In the genomic region with DNA sequence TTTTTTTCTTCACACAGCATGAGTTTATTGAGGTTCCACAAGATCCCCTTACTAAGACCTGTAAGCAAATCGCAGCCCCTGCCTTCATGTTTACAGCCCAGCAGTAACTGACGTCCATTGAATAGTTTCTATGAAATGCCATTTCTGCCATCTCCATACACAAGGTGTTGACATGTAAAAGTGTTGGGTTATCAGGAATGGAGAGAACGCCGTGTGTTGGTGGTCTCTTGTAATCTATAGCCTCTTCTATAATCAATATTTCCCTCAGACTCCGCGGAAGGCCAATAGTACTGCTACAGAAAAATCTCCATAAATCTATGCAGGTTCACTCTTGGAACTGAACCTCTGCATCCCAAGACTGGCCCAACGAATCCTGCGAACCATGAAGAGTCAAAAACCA, we compare ENCODE assay signal across 8 mouse cellular contexts. TPM values are rescaled to one million over a fixed set of nuclear protein-coding genes. Genes with fewer than 3 reads are reported as not detected.
DNase-seq lines count a peak whose midpoint lies in the region; ATAC-seq and TF ChIP-seq lines count a peak whose summit lies in the region.

No protein-coding gene starts in this region.

- peaks cover 3% of the 10 kb centered on the region for H3K9me3 ChIP-seq in erythroblast, embryonic 14.5 days (ENCODE audit: control insufficient read depth, low read length)
- H3K9me3 ChIP-seq in liver, embryonic 11.5 days (ENCODE audit: control insufficient read depth, low read length): no peaks in the 10 kb centered on the region
- H3K9me3 ChIP-seq in stomach, embryonic 16.5 days (replicated peaks; ENCODE audit: control insufficient read depth, low read length): no peaks in the 10 kb centered on the region

- H3K36me3 ChIP-seq in erythroblast, embryonic 14.5 days (ENCODE audit: control insufficient read depth): no peaks in the 10 kb centered on the region
- H3K36me3 ChIP-seq in spleen, adult 2 months (ENCODE audit: control insufficient read depth, insufficient read depth, low read length): no peaks in the 10 kb centered on the region
- no peaks in the 10 kb centered on the region for H3K36me3 ChIP-seq in liver, embryonic 11.5 days (ENCODE audit: control insufficient read depth, insufficient read depth, low read length)
- no peaks in the 10 kb centered on the region for H3K36me3 ChIP-seq in stomach, embryonic 16.5 days (ENCODE audit: control insufficient read depth, insufficient read depth, low read length)

- intact Hi-C loops in gastrocnemius, postnatal 36 days (cut with DNase I): loop anchor here (1.0 to 10.0 kb wide), 4 partner anchors 194 to 345 kb away; no protein-coding TSS in a partner anchor

- no peak for TF ChIP-seq POLR2A in spleen, adult 2 months (IDR thresholded peaks at IDR 0.05; ENCODE audit: low read depth, low read length)

- DNase-seq in spleen, adult 2 months (ENCODE audit: low read depth in 1 of 2, low spot score in 2 of 2): no peak
- no peak for DNase-seq in spleen, postnatal 36 days (ENCODE audit: low spot score in 2 of 2)
- no peak for DNase-seq in liver, embryonic 11.5 days (ENCODE audit: low spot score)
- no peak for DNase-seq in gastrocnemius, postnatal 36 days
- DNase-seq in spleen, postnatal 14 days (ENCODE audit: low spot score in 2 of 2): no peak

- H3K9ac ChIP-seq in liver, embryonic 11.5 days (ENCODE audit: low read depth, low read length): 0 out of 2 replicates have a peak overlapping the region, but pooled peaks have one; percentile 48
- H3K9ac ChIP-seq in stomach, embryonic 16.5 days (ENCODE audit: low read length): peak overlapping the region; percentile 69

- TF ChIP-seq CTCF in spleen, adult 2 months (IDR thresholded peaks at IDR 0.05; ENCODE audit: extremely low read depth, insufficient read depth, insufficient read length, insufficient replicate concordance): no peak

- no peak overlapping the region for H3K27ac ChIP-seq in spleen, adult 2 months (ENCODE audit: insufficient read depth, low read length)
- no peak overlapping the region for H3K27ac ChIP-seq in liver, embryonic 11.5 days (ENCODE audit: low read depth, low read length)
- 0 out of 2 replicates have a peak overlapping the region, but pooled peaks have one; percentile 39 for H3K27ac ChIP-seq in stomach, embryonic 16.5 days (ENCODE audit: low read length)

- no peaks in the 10 kb centered on the region; the same call in 1 of the 2 replicates for H3K4me1 ChIP-seq in erythroblast, embryonic 14.5 days (ENCODE audit: control insufficient read depth)
- H3K4me1 ChIP-seq in spleen, adult 2 months (ENCODE audit: control insufficient read depth, insufficient read depth, insufficient read length): peaks cover 10% of the 10 kb centered on the region
- H3K4me1 ChIP-seq in liver, embryonic 11.5 days (replicated peaks; ENCODE audit: control insufficient read depth, insufficient read depth, low read length): 0 out of 2 replicates have a peak, but pooled peaks cover 3% of the 10 kb centered on the region
- H3K4me1 ChIP-seq in stomach, embryonic 16.5 days (ENCODE audit: control insufficient read depth, insufficient read depth, low read length): 0 out of 2 replicates have a peak, but pooled peaks cover 7% of the 10 kb centered on the region

- peaks cover 52% of the 10 kb centered on the region for H3K27me3 ChIP-seq in erythroblast, embryonic 14.5 days (ENCODE audit: control insufficient read depth)
- H3K27me3 ChIP-seq in spleen, adult 2 months (ENCODE audit: control insufficient read depth, insufficient read depth, low read length): peaks cover 14% of the 10 kb centered on the region
- peaks cover 47% of the 10 kb centered on the region for H3K27me3 ChIP-seq in liver, embryonic 11.5 days (replicated peaks; ENCODE audit: control insufficient read depth, insufficient read depth, low read length)
- no peaks in the 10 kb centered on the region for H3K27me3 ChIP-seq in stomach, embryonic 16.5 days (ENCODE audit: control insufficient read depth, insufficient read depth, low read length)

- 50% methylated on average over 8 of the region's 8 CpGs for WGBS in spleen, adult 2 months
- WGBS in liver, embryonic 11.5 days: 42% methylated on average over 8 of the region's 8 CpGs
- WGBS in stomach, embryonic 16.5 days: 39% methylated on average over 8 of the region's 8 CpGs

- H3K4me3 ChIP-seq in erythroblast, embryonic 14.5 days (replicated peaks): peak overlapping the region; percentile 40
- peak overlapping the region; percentile 55 for H3K4me3 ChIP-seq in spleen, adult 2 months (ENCODE audit: extremely low read depth, insufficient read depth, insufficient read length)
- peak overlapping the region; percentile 51 for H3K4me3 ChIP-seq in liver, embryonic 11.5 days (ENCODE audit: low read depth, low read length)
- peak overlapping the region; percentile 49 for H3K4me3 ChIP-seq in stomach, embryonic 16.5 days (replicated peaks; ENCODE audit: low read length)

- H3K4me2 ChIP-seq in liver, embryonic 11.5 days: peak overlapping the region; percentile 59
- H3K4me2 ChIP-seq in stomach, embryonic 16.5 days (ENCODE audit: low read depth, low read length): peak overlapping the region; percentile 70

- ATAC-seq in erythroblast, adult 5-6 weeks (replicated peaks; ENCODE audit: low FRiP score, poor library complexity, severe bottlenecking): no peak
- no peak for ATAC-seq in liver, embryonic 11.5 days (replicated peaks; ENCODE audit: low FRiP score)
- no peak for ATAC-seq in stomach, embryonic 16.5 days (ENCODE audit: insufficient read depth, low FRiP score)

RNA-seq across cellular contexts. Expression of gene Apbb2, which starts 1.1 kb away (rescaled TPM):
- 0.06 TPM in 1 of 2 replicates, not detected in the other for polyA plus RNA-seq in erythroblast, embryonic 14.5 days (2012)
- not detected in 2 replicates for total RNA-seq in erythroblast, adult 5-6 weeks (2015; ENCODE audit: low replicate concordance)
- total RNA-seq in erythroblast, adult 5-6 weeks (2017; ENCODE audit: low replicate concordance): 0.34 TPM in 1 of 2 replicates, not detected in the other
- polyA plus RNA-seq in spleen, adult 2 months (2012; rRNA removed): 2.6 and 3.2 TPM in 2 replicates
- polyA plus RNA-seq in liver, embryonic 11.5 days (2014; fragmentation: Nextera tagmentation; extraction: Ambion mirVana): 11.7 and 14.2 TPM in 2 replicates
- polyA plus RNA-seq in stomach, embryonic 16.5 days (2015; fragmentation: Nextera tagmentation; extraction: Ambion mirVana): 33.7 and 33.9 TPM in 2 replicates
- total RNA-seq in gastrocnemius, postnatal 36 days (2021): 10 to 100 TPM; 32.0 to 39.1 TPM

RNA-seq across cellular contexts. Expression of gene Uchl1, which starts 56.2 kb away (rescaled TPM):
- polyA plus RNA-seq in erythroblast, embryonic 14.5 days (2012): not detected in 2 replicates
- not detected in 2 replicates for total RNA-seq in erythroblast, adult 5-6 weeks (2015; ENCODE audit: low replicate concordance)
- 0.98 TPM in 1 of 2 replicates, not detected in the other for total RNA-seq in erythroblast, adult 5-6 weeks (2017; ENCODE audit: low replicate concordance)
- polyA plus RNA-seq in spleen, adult 2 months (2012; rRNA removed): 1.1 and 1.8 TPM in 2 replicates
- polyA plus RNA-seq in liver, embryonic 11.5 days (2014; fragmentation: Nextera tagmentation; extraction: Ambion mirVana): 11.3 and 14.0 TPM in 2 replicates
- polyA plus RNA-seq in stomach, embryonic 16.5 days (2015; fragmentation: Nextera tagmentation; extraction: Ambion mirVana): 62.1 and 76.3 TPM in 2 replicates
- total RNA-seq in gastrocnemius, postnatal 36 days (2021): 1 to 10 TPM; 3.3 to 5.0 TPM
